Mouse (Mus musculus): ENCODE measurements at regions not wholly inside any gene's neighbourhood (a gene's known extent, or its start where the extent isn't known, plus 50 kb on each side); places are given as distances from the start of the nearest gene placed in this dataset.

DNA sequence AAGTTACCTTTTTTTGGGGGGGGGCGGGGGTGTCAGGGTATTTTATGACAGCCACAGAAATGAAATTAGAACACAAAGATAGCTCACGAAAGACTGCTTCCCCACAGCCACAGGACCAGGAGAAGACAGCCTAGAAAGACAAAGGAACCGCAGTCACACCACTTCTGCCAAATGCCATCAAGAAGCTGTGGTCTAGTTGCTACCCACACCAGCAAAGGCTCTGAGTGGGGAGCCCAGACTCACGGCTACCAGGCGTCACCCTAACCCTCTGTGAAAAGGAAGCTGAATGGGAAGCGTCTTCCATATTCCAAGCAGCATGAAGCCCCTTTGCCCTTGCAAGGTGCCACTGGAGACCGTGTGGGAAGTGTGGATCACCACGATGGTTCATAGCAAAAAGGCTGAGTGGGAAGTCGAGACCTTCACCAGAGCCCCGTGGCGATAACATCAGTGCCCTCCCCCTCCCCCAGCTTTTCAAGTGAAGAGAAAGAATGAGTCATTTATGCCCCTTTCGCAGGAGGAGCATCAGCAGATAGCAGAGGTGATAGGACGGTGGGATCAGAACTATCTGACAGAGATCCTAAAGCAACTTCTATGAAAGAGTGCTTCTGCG, 91.3 kb upstream of the Spdye4c start:
- H3K27ac ChIP-seq (ENCODE audit: low read depth, low read length), result no peak overlapping the region
- no peaks in the 10 kb centered on the region for H3K4me1 ChIP-seq (ENCODE audit: insufficient read depth)
- no peak overlapping the region for H3K4me2 ChIP-seq (ENCODE audit: low read depth)
- WGBS, result 91% methylated on average over 14 of the region's 14 CpGs
- TF ChIP-seq CTCF (IDR thresholded peaks at IDR 0.05; ENCODE audit: low read depth), result no peak
- H3K9ac ChIP-seq, result no peak overlapping the region
- H3K36me3 ChIP-seq (ENCODE audit: insufficient read depth), result no peaks in the 10 kb centered on the region
- no peaks in the 10 kb centered on the region for H3K27me3 ChIP-seq (ENCODE audit: insufficient read depth, low read length)
- DNase-seq (no peak), ATAC-seq (no peak)
- 0 out of 2 replicates have a peak, but pooled peaks cover 3% of the 10 kb centered on the region for H3K9me3 ChIP-seq (ENCODE audit: low read length)
- H3K4me3 ChIP-seq (ENCODE audit: low read depth, low read length), result no peak overlapping the region

DNA sequence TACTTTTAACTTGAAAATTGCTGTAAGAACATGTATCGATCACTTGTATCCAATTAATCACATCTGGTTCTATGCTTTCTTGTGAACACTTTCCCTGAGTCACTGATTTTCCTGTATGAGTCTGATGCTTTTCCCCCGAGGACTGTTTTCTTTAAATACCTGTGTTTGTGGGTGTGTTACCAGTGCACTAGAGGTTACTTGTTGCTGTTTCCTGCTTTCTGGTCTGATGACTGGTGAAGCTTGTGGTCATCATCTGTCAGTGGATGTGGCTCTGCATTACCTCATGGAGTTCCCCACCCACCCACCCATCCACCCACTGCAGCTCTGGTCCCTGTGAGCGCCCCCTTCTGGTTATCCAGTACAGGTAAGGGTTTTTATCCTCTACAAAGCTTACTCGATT, 88.3 kb upstream of the Spdye4c start:
- no peak overlapping the region for H3K4me2 ChIP-seq (ENCODE audit: low read depth)
- WGBS, result 87% methylated on average over 4 of the region's 4 CpGs
- ATAC-seq (no peak), DNase-seq (no peak)
- no peak overlapping the region for H3K27ac ChIP-seq (ENCODE audit: low read depth, low read length)
- H3K27me3 ChIP-seq (ENCODE audit: insufficient read depth, low read length), result no peaks in the 10 kb centered on the region
- H3K4me3 ChIP-seq (ENCODE audit: low read depth, low read length), result no peak overlapping the region
- no peak overlapping the region for H3K9ac ChIP-seq
- H3K4me1 ChIP-seq (ENCODE audit: insufficient read depth), result no peaks in the 10 kb centered on the region; the same call in 1 of the 2 replicates
- TF ChIP-seq CTCF (IDR thresholded peaks at IDR 0.05; ENCODE audit: low read depth), result no peak
- 0 out of 2 replicates have a peak, but pooled peaks cover 8% of the 10 kb centered on the region for H3K9me3 ChIP-seq (ENCODE audit: low read length)
- no peaks in the 10 kb centered on the region for H3K36me3 ChIP-seq (ENCODE audit: insufficient read depth)

DNA sequence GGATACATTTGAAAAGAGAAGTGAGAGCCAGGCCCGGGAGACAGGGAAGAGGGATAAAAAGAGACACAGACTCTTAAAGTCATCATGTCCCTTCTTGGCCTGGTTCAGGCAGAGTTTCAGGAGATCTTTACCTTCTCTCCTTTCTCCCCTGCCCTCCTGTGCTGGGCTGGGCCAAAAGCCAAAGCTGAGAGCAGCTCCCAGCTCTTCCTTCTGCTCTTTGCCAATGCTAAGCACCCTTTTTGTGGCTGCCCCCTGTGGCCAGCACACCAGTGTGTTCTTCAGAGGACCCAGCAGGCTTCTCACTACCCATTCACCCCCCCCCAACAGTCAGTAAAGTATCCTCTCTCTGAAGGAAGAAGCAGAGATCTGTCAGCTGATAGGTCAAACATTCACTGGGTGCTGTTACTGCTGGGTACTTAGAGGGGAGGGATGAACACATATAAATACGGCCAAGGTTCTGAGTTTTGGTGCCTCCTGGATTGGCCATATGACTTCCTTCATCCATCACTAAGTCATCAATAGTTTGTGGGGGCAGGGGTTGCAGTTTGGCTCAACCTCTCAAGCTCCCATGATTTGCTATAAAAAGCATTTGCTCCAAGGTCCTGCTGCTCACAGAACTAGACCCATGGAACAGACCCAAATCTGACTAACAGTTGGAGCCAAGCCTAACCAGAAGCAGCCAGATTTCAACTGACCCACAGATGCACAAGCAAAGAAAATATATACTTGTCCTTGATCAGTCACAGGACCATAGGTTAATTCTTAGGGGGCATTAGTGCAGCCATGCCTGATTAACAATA, 87.7 kb upstream of the Spdye4c start:
- H3K36me3 ChIP-seq (ENCODE audit: insufficient read depth), result no peaks in the 10 kb centered on the region
- 0 out of 2 replicates have a peak, but pooled peaks cover 8% of the 10 kb centered on the region for H3K9me3 ChIP-seq (ENCODE audit: low read length)
- WGBS, result 86% methylated on average over 2 of the region's 2 CpGs
- H3K4me2 ChIP-seq (ENCODE audit: low read depth), result no peak overlapping the region
- H3K4me3 ChIP-seq (ENCODE audit: low read depth, low read length), result no peak overlapping the region
- H3K4me1 ChIP-seq (ENCODE audit: insufficient read depth), result no peaks in the 10 kb centered on the region; the same call in 1 of the 2 replicates
- ATAC-seq (no peak), DNase-seq (no peak)
- no peaks in the 10 kb centered on the region for H3K27me3 ChIP-seq (ENCODE audit: insufficient read depth, low read length)
- H3K9ac ChIP-seq, result no peak overlapping the region
- TF ChIP-seq CTCF (IDR thresholded peaks at IDR 0.05; ENCODE audit: low read depth), result no peak
- H3K27ac ChIP-seq (ENCODE audit: low read depth, low read length), result no peak overlapping the region

DNA sequence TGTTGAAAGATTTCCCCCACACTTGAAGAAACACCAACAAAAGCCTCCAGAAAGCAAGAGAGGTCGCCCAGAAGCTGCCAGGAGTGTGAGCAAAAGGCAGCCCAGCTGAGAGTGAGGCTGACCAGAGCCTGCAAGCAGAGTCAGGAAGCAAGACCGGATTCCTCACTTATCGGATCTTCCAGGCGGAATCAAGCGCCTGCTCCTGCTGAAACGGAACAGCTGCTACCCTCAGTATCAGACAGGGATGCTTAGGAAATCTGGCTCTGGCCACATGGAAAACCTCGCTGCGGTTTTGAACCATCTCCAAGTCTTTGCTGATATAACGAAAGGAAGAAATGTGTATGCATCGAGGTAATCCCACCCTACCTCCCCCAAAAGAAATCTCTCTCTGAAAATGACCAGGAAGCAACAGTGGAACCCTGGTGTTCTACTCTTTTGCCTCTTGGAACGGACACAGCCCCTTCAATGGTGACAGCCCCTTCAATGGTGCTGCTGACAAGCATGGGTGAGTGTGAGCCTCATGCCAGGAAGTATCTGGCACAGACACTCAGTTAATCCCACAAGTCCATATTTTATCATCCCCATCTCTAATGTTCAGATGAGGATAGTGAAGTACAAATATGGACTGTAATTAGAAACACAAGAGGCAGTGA, 83.3 kb upstream of the Spdye4c start:
- H3K27ac ChIP-seq (ENCODE audit: low read depth, low read length), result no peak overlapping the region
- ATAC-seq, result peak; percentile 20; the same call in 1 of the 2 replicates

DNA sequence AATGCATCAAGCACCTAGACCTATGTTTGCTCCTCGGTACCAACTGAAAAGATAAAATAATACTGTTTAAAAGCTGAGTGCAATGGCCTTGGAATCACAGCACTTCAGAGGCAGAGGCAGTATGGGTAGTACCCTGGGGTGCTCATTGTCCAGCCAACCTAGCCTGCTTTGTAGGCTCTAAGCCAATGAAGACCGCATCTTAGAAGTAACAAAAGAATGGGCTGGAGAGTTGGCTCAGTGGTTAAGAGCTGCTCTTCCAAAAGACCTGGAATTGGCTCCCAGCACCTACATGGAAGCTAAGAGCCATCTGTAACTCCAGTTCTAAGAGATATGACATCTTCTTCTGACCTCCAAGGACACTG, 82.8 kb upstream of the Spdye4c start:
- Histone ChIP-seq H3K4me2 (ENCODE audit: low read depth) (no peak overlapping the region), H3K27ac (ENCODE audit: low read depth, low read length) (no peak overlapping the region), H3K36me3 (ENCODE audit: insufficient read depth) (no peaks in the 10 kb centered on the region), H3K9ac (no peak overlapping the region), H3K27me3 (ENCODE audit: insufficient read depth, low read length) (no peaks in the 10 kb centered on the region), H3K4me1 (ENCODE audit: insufficient read depth) (no peaks in the 10 kb centered on the region; the same call in 1 of the 2 replicates), H3K9me3 (ENCODE audit: low read length) (0 out of 2 replicates have a peak, but pooled peaks cover 5% of the 10 kb centered on the region), H3K4me3 (ENCODE audit: low read depth, low read length) (no peak overlapping the region)
- ATAC-seq (no peak), DNase-seq (no peak)
- 59% methylated on average over 2 of the region's 2 CpGs for WGBS
- TF ChIP-seq CTCF (IDR thresholded peaks at IDR 0.05; ENCODE audit: low read depth), result no peak

More for the DNA sequence above, 83.3 kb upstream of the Spdye4c start:
- no peak for TF ChIP-seq CTCF (IDR thresholded peaks at IDR 0.05; ENCODE audit: low read depth)
- Histone ChIP-seq H3K4me3 (ENCODE audit: low read depth, low read length) (no peak overlapping the region), H3K4me2 (ENCODE audit: low read depth) (no peak overlapping the region), H3K9ac (no peak overlapping the region), H3K27me3 (ENCODE audit: insufficient read depth, low read length) (no peaks in the 10 kb centered on the region), H3K9me3 (ENCODE audit: low read length) (0 out of 2 replicates have a peak, but pooled peaks cover 5% of the 10 kb centered on the region), H3K4me1 (ENCODE audit: insufficient read depth) (no peaks in the 10 kb centered on the region; the same call in 1 of the 2 replicates), H3K36me3 (ENCODE audit: insufficient read depth) (no peaks in the 10 kb centered on the region)
- DNase-seq, result peak; percentile 39
- 38% methylated on average over 11 of the region's 11 CpGs for WGBS

DNA sequence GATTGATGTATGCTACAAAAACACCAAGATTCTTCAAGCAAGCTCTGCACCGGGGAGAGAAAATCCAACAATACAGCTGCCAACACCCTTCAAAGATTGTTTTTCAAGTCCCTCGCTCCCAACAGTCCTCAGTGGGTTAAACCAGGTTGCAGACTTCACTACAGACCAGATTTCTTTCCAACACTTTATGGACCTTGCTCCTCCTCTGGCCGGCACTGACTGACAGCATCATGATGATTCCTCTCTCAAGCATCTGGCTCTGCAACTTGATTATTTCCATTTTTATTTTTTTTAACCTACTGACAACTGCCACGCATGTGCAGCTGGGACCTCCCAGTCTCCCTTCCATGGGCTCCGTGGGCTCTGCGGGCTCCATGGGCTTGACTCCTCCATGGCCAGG, 79.7 kb upstream of the Spdye4c start:
- Histone ChIP-seq H3K27ac (ENCODE audit: low read depth, low read length) (no peak overlapping the region), H3K4me2 (ENCODE audit: low read depth) (no peak overlapping the region), H3K36me3 (ENCODE audit: insufficient read depth) (no peaks in the 10 kb centered on the region), H3K4me1 (ENCODE audit: insufficient read depth) (no peaks in the 10 kb centered on the region; the same call in 1 of the 2 replicates), H3K9ac (no peak overlapping the region), H3K27me3 (ENCODE audit: insufficient read depth, low read length) (no peaks in the 10 kb centered on the region), H3K4me3 (ENCODE audit: low read depth, low read length) (no peak overlapping the region), H3K9me3 (ENCODE audit: low read length) (no peaks in the 10 kb centered on the region)
- ATAC-seq (no peak), DNase-seq (no peak)
- TF ChIP-seq CTCF (IDR thresholded peaks at IDR 0.05; ENCODE audit: low read depth), result no peak
- 73% methylated on average over 6 of the region's 6 CpGs for whole genome bisulfite sequencing

GRCm38 (mm10) chr2:128512852-128513251, 78.2 kb upstream of the Spdye4c start:
- no peak overlapping the region for H3K4me2 ChIP-seq (ENCODE audit: low read depth)
- H3K9me3 ChIP-seq (ENCODE audit: low read length), result no peaks in the 10 kb centered on the region
- DNase-seq (no peak), ATAC-seq (no peak)
- TF ChIP-seq CTCF (IDR thresholded peaks at IDR 0.05; ENCODE audit: low read depth), result no peak
- WGBS, result 85% methylated on average over 6 of the region's 6 CpGs
- no peaks in the 10 kb centered on the region for H3K36me3 ChIP-seq (ENCODE audit: insufficient read depth)
- H3K4me3 ChIP-seq (ENCODE audit: low read depth, low read length), result no peak overlapping the region
- H3K4me1 ChIP-seq (ENCODE audit: insufficient read depth), result no peaks in the 10 kb centered on the region; the same call in 1 of the 2 replicates
- H3K9ac ChIP-seq, result no peak overlapping the region
- no peaks in the 10 kb centered on the region for H3K27me3 ChIP-seq (ENCODE audit: insufficient read depth, low read length)
- H3K27ac ChIP-seq (ENCODE audit: low read depth, low read length), result no peak overlapping the region
